Mouse (Mus musculus): ENCODE measurements around the gene Themis3. TPM values are rescaled to one million over a fixed set of nuclear protein-coding genes. Genes with fewer than 3 reads are reported as not detected.

The Themis3 gene
- not detected in 2 replicates for polyA plus RNA-seq (2012; ENCODE audit: low replicate concordance)

GRCm38 (mm10) chr17:66594435-66594834 is at the start of gene Themis3:
TSS of gene Themis3 (minus strand) at chr17:66594621.

DNA sequence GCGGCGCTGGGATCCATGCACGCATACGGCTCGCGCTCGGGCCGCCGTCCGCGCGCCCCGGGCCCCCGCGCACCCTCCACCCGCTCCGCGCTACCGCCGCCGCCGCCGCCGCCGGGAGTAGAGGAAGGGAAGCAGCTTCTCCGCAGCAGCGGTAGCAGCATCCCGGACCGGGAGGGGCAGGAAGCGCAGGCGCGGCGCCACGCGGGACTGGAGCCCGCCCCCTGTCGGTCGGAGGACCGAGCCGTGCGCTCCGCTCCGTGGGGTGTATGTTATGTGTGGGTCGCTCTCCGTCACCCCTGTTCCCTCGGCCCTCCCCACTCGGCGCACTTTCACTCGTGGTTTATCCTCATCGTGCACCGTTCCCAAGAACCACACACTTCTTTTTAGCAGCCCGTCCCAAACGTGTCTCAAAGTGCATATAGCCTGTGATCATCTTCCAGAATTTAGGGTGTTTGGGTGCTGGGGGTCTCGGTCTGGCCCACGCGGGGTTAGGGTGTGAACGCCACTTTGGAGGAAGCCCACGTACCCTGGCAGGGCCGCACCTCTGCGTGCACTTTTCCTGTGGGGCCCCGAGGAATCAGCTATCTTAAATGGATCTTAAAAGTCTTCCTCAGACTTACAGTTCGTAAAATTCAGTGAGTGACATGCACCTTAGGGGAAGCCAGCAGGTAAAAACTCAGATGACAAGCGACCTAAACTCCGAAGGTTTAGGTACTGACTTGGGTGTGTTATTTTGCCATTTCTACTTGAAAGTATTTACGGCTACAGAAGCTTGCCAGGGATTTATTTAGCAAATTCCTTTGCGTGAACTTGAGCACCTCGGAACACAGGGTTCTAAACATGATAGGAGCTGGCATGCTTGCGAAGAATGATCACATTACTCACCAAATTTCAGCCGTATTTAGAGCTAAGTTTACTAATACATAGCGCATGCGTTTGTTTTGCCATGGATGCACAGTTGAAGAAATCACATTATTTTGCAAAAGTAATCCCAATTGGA is 74.6 kb downstream of the Themis3 start, which contains the start of gene Rab12:
Gene Rab12, minus strand, starts transcription at position 176 of the 1,000 bp plus-strand sequence.

Other genes starting within 250 kb of the Themis3 start
- gene Mtcl1, start 144.9 kb downstream of the Themis3 start, polyA plus RNA-seq (2012; ENCODE audit: low replicate concordance), result 0.03 TPM in 1 of 2 replicates, not detected in the other
- 7.5 and 13.0 TPM in 2 replicates for gene Rab12, start 74.9 kb downstream of the Themis3 start, polyA plus RNA-seq (2012; ENCODE audit: low replicate concordance)